Mouse (Mus musculus) c-Kit-positive CD71-positive TER-119-negative erythroid progenitor cells, embryonic 14.5 days (primary cell): ENCODE results near the gene Upf1.

Experiments
- DNase-seq: peaks from one replicate; pipeline ENCODE4 v3.0.0-alpha.2; 2013; ENCODE audit warnings: low read depth

The Upf1 gene

DNA sequence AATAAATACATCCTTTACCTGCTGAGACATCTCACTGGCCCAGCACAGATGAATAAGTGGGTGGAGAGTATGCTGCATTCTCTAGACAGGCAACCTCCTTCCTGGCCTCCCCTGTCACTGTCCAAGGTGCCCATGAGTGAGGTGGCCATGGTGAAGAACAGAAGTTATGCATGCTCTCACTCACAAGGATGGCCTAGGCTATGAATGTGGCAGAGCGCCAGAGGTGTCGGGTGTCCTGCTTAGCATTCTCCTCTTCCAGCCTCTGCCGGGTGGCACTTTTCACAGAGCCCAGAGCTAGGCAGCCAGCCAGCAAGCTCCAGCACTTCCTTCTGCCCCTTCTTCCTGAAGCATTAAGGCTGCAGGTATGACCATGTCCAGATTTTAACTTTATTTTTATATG, 6.3 kb upstream of the Upf1 start:
- DNase-seq = no peak

DNA sequence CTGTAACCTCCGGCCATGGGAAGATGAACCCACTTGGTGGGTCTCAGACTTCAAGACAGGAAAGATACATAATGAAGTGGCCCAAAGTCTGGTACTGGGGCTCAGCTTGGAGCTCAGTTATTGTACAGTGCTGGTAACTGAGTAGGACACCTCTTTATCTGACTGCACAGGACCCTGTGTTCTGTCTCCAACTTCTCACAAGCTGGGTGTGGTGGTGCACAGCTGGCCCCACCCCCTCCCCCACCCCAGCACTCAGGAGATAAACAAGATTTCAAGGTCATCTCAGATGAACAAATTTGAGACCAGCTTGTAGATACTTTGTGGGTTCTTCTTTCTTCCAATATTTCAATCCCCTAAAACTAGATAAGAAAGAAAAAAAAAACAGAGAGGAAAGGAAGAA, 3.0 kb upstream of the Upf1 start:
- DNase-seq = peak; percentile 67

DNA sequence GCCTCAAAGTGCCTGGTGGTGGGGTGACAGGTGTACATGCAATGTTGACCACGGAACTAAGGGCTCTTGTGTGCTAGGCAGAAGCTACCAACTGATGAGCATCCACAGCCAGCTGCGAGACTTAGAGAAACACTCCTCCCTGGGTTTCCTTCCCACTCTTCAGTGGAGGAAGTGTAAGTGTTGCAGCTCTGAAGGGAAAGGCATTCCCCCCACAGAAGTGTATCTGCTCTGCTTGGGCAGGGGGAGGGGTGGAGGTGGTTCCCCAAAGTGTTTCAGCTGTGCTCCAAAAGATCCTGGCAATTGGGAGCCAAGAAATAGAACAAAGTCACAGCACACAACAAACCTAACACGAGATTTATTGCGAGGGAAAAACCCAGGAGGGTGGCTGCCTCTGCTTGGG, 926 bp upstream of the Upf1 start:
- DNase-seq = no peak

DNA sequence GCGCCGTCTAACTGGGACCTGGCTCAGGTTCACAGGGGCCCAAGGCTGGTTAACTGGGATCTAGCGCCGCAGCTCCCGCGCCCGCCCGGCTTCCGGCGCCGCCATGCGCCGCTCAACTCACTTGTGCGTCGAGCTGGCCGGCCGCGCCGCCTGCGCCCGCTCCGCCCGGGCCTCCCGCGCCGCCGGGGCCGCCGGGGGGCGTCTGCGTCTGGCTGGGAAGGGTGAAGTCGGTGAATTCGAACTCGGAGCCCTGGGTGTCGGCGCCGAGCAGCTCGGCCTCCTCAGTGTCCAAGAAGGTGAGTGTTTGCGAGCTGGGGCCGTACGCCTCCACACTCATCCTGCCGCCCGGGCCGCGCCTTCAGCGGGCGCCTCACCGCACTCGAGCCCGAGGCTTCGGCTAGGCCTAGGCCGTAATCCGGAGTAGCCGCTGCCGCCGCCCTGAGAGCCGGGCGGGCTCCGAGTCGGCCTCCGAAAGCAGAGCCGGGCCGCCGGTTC, 374 bp downstream of the Upf1 start:
- DNase-seq = no peak

DNA sequence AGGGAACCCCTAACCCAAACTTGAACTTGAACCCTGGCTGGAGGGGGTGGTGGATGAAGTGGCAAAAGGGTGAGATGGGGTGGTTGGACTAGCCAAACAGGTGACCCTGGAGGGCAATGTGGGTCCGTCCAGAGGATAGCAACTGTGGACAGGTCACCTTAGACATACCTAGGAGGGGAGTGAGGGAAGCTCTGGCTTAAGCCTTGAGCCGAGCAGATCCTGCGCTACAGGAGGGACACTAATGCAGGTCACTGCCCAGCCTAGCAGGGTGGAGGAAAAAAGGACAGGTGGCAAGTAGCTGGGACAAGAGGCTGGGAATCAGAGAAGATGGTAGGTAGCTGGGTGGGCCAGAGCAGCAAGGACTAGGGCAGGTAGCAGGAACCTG, 1.1 kb downstream of the Upf1 start:
- no peak for DNase-seq

DNA sequence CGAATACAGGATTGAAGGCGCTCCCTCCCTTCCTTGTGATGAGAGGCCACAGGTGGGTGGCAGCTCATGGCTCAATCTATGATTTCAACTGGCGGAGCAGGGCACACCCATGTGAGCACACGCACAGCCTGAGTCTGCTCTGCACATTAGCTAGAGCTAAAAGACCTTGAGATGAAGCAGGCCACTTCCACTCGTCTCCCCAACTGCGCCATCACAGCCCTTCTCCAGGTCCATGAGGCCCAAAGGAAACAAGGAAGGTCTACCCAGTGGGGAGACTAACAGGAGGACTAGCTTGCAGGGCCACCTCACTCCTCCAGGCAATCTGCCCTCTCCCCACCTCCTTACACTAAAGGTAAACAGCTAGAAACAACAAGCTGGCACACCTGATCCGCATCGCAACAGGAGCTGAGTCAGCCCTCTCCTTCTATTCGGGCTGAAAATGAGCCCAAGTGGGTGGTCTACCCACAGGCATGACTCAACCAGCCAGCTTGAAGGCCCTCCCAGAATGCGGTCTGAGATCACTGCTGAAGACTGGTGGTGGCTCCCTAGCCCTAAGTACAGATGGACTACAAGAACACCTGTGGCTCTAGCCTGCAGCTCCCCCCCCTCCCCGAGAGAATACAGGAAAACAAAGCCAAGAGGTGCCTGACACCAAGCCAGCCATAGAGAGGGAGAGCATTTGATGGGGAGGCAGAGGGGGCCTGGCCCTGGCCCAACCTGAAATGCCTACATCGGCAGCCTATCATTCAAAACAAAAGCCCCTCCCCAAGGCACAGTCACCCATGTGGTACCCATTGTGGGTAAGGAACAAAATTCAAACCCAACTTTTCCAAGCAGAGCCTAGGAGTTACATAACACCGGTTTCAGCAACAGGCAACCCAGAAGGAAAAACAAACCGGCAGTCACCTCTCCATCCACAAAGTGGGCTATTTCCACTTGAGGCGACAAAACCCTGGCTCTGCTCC, 1.8 kb downstream of the Upf1 start:
- DNase-seq = no peak

DNA sequence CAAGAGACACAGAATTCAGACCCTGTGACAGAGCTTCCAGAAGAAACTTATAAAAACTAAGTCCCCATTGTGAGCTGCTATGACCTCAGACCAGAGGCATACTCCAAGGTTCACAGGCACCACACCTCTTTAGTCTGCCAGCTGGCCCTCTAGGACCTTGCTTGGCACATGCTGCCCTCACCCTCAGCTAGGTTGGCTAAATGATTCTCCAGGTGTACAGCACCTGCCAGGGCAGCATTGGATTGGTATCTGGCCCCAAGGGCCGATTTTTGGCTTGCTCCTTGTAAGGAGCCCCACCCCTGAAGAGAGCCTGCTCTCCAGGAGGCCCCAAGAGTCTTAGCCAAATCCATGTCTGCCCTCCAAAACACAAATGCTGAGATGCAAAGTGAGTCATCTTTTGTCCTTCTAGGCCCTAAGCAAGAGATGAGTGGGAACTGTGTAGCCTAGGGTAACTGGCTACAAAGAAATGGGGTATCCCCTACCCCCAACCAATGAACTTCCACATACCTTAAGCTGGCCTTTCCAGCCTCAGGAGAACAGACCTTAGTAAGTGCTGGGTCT, 5.1 kb downstream of the Upf1 start:
- DNase-seq = no peak

DNA sequence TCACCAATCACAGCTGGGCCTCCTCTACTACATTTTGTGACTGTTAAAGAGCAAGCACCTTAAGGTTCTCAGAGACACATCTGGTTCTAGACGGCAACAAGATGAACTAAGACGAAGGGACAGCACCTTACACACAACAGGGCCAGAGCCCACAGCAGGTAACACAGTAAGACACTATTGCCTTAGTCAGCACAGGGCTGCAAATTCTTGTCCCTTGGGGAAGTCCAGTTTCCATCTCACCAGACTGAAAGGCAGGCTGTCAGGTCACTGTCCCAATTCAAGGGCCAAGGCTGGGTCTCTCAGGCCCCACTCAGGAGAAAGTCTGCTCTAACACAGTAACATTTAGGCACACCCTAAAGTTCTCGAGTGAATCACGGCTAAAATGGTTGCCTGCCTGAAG, 5.6 kb downstream of the Upf1 start:
- no peak for DNase-seq

DNA sequence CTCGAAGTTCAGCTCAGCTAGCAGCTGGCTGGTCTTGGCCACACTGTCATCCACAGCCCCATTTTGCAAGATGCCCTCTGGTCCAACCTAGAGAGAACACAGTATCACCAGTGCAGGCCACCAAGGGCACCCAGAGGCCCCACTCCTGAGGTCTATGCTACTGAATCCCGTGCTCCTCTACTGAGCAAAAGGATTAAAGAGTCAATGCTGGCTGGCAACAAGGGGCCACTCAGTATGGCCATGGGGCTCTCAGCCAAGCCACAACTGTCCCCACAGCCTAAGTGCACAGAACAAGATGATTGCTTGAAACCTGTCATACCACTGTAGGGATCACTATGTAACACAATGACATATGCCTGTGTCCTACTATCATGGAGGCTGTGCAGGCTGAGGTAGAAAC, 8.8 kb downstream of the Upf1 start:
- DNase-seq = no peak

DNA sequence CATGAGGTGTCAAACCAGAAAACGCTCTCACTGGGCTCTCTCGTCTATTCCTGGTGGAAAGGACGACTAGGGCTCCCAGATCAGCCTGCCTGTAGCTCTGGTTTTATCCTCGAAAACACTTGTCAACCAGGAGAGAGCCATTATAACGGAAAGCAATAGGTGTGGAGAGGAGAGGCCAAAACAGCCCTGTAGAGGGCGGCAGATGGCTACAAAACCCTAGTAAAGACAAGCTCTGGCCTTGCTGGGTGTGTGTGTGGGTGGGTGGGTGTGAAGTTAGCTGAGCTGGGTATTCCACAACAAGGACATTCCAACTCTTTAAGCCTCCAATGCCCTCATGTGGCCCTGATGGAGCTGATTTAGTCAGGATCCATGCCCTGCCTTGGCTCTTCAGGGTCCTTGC, 9.4 kb downstream of the Upf1 start:
- no peak for DNase-seq

DNA sequence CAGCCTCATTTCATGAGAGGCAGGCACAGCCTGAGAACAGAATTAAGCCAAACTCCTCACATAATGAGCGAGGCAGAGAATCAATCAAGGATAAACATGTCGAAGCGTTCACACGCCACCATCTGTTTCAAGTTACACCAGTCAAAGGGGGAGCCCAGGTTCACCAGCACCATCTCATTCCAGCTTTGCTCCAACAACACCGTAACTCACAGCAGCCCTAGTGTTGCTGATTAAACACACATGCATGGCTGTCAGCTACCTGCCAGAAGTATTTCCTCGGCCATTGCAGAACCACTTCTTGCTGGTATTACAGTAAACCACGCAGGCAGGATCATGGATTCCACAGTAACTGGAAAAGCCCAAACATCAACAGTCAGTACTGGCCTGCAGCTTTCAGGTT, 10.0 kb downstream of the Upf1 start:
- DNase-seq = no peak

DNA sequence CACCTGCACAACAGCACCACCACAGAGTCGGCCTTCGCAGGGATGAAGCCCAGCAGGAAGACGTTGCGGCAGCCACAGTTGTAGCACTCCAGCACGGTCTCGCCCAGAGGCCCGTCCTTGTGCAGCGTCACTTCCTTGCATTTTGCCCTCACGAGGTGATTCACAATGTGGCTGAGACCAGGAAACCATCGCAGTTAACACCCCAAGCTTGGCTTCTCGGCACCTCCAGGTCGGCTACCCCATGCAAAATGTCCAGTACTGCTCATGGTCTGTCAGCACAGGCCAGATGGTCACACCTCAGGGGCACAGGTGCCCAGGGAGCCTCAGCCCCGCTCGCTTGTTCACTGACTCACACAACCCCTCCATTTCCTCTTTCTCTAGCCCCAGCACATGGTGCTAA, 11.1 kb downstream of the Upf1 start:
- no peak for DNase-seq

DNA sequence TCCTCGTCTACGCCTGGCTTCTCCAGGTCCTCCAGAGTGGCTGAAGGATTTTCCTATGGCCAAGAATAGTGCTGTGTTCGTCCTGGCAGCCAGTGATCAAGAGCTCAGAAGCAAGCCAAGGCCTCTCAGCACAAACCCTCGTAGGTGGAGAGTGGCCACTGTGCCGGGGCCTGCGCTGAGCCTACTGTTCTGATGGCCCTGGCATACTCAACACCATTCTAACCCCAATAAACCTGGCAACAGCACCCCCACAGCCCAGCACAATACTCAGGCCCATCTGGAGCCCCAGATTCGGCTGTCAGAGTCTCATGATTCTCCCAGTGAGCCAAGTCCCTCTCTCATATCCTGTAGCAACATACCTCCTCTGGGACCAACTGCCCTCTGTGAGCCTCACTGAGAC, 12.4 kb downstream of the Upf1 start:
- DNase-seq = no peak

DNA sequence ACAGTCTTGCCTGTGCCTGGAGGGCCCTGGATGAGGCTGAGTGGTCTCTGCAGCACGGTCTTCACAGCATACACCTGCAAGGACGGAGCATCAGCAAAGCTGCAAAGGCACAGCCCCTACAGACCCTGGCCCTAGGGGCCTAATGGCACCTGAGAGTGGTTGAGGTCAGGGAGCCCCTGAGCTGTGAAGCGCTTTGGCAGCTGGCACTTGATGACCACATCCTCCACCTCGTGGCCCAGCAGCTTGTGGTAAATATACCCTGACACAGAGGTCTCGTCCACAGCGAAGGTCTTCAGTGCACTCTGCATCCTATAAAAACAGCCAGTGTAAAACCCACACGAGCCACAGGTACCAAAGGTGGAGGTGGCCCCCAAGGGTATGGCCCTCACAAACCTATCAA, 14.1 kb downstream of the Upf1 start:
- no peak for DNase-seq

DNA sequence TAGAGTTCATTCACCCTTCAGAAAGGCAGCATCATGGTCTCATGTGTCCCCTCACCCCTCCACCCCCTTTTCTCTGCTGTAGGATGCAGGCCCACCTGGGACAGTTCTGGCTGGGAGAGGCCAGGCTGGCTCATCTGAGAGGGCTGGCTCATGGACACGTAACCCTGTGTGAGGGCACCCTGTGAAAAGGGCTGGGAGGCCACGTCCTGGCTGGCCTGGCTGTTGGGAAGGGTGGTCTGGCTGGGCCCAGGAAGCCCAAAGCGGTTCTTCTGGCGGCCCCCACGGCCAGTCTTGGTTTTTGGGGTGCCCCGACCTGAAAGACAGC, 20.2 kb downstream of the Upf1 start:
- no peak for DNase-seq

DNA sequence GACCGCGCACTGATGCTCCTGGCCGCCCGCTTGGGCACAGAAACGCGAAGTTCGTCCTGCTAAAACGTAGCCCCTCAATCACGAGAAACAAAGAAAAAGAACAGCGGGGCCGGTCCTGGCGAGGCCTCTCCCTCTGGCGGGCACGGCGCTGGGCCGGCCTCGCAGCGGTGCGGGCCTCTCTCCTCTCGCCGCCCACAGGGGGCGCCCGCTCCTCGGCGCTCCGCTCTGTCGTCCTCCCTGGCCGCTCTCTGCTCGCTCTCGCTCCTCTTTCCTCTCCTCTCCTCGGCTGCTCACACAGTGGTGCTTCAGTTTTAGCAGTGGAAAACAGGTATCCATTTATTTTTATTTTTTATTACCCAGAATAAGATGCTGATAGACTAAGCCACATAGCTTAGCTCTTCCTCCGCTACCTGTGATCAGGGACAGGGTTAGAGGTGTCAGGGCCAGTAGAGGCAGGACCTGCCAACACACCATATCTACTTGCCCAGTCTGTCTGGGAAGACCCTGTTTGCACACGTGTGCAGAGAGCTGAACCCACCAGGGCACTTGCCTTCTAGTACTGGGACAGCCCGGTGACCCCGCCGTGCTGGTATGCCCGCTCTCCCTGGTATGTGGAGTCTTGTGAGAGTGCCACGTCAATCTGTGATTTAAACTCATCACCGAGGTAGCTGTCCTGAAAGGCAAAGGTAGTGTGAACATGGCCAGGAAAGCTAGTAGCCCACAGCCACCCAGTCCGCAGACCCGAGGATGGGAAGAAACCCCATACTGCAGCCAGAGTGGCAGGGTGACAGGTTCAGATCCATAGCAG, 20.8 kb downstream of the Upf1 start:
- DNase-seq = no peak

DNA sequence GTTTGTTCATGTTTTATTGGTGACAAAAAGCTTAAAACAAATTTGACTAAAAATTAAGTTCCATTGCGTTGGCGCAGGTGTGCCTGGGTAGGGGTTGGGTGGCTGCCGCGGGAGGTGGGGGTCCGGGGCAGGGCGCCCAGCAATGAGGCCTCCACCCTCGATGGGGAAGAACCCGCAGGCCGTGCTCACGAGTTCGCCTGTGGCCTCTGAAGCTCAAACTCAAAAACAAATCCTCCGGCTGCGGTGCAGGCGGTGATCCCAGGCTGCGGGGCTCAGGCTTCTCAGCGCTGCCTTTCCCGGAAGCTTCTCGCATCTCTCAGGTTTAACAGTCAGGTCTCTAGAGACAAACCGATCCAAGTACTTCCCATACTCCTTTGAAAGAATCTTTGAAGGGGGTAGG, 21.6 kb downstream of the Upf1 start:
- DNase-seq = no peak

DNA sequence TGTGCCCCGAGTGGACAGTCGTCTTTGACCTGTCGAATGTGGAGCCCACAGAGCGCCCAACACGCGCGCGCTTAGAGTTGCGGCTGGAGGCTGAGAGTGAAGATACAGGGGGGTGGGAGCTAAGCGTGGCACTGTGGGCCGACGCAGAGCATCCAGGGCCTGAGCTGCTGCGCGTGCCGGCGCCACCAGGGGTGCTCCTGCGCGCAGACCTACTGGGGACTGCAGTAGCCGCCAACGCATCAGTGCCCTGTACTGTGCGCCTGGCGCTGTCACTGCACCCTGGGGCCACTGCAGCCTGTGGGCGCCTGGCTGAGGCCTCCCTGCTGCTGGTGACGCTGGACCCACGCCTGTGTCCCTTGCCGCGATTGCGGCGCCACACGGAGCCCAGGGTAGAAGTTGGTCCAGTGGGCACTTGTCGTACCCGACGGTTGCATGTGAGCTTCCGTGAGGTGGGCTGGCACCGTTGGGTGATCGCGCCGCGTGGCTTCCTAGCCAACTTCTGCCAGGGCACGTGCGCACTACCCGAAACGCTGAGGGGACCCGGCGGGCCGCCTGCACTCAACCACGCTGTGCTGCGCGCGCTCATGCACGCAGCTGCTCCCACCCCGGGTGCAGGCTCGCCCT, 22.2 kb downstream of the Upf1 start:
- no peak for DNase-seq

DNA sequence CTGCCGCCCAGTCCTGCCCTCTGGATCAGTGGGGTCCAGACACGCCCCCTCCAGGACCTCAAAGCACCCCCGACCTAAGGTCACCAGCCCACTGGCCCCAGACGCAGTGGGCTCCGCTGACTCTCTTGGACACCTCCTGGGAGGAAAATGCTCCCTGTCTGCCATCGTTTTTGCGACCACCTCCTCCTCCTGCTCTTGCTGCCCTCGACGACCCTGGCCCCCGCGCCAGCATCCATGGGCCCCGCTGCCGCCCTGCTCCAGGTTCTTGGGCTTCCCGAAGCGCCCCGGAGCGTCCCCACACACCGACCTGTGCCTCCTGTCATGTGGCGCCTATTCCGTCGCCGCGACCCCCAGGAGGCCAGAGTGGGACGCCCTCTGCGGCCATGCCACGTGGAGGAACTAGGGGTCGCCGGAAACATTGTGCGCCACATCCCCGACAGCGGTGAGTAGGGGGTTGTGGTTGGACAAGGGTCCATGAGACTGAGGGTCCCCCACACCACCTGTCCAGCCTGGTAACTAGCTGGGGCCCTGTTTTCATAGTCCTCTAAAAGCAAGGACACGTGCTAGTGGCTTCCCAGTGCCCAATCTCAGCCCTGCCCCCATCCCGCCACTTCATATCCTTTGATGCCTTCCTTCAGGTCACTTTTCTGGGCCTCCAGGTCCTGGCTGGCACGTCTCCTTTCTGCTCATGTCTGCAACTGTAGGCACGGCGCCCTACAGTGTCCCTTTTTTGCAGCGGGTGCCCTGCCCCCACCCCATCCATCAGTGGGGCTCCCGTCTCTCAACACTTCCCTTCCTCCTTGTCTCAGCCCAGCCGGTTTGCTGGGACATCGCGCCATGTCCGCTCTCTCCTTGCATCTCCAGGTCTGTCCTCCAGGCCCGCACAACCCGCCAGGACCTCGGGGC, 23.0 kb downstream of the Upf1 start:
- no peak for DNase-seq

DNA sequence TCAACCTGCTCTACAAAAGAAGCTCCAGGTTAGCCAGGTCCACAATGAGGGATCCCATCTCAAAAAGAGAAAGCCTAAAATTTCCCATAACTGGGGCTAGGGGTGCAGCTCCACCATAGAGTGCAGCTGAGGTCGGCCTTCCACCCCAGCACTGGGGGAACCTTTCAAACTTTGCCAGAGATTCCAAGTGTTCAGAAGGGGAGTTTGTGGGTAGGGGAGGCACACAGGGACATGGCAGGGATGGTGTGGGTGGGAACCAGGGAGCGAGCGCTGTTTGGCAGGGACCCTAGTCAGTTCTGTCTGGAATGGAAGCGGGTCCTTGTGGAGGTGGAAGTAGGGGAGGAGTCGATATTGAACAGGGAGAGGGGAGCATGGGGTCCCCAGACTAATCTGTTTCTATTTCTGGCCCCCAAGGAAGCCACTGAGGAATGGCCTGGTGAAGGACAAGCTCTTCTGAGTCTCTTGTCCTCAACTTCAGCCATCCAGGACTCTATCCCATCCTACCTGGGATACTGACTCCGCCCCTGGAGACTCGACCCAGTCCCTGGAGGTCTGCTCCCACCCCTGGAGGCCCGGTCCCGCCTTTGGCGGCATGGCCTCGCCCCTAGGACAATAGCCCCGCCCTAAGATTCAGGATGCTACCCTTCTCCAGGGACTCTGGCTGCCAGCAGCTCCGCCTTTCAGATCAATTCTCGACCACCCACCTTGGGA, 23.8 kb downstream of the Upf1 start, which contains the start of gene Gdf1:
Gene Gdf1 (plus strand): TSS at position 694 of the 711 bp plus-strand sequence.
- no peak for DNase-seq

DNA sequence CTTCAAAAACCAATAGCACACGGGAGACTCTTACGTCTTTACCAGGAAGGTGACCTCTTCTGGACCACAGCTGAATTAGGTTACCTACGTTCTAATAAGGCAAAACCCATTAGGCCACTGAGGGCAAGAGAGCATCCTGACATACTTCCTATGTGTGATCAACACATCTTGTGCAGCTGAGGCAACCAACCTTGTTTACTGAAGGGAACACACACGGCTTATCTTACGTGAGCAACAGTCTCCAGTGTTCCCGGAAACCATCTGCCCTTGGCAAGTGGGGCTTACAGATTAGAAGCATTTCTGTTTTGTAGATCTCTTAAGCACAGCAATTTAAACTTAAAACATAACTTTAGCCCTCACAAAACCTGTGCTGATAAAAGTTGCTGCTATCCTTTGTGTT, 25.6 kb downstream of the Upf1 start:
- peak; percentile 61 for DNase-seq
